Mouse (Mus musculus) urinary bladder, postnatal 25 days (tissue): ENCODE data around the gene Phtf1.

Experiments
- DNase-seq: peaks from one replicate; pipeline ENCODE4 v3.0.0; 2022; ENCODE audit warnings: low spot score

The Phtf1 gene

GRCm38 (mm10) chr3:104020101-104020500 is 52.2 kb downstream of the Phtf1 start:
- no peak for DNase-seq

DNA sequence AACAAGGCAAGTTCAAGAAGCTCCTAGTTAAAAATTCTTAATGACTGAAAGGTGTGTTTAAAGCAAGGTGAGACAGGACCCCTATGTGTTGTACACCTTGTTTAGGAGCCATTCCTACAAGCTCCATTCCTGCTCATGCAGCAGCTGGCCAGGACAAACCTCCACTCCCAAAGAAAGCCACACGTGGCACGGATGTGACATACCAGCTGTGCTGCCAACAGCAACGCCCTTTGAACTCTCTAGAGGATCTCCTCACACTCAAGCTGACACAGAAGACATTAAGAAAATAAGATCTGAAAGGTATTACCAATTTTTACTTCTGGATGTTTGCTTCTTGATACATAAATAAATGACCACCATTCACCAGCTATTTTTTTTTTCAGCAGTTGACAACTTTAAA is 59.0 kb downstream of the Phtf1 start:
- no peak for DNase-seq

DNA sequence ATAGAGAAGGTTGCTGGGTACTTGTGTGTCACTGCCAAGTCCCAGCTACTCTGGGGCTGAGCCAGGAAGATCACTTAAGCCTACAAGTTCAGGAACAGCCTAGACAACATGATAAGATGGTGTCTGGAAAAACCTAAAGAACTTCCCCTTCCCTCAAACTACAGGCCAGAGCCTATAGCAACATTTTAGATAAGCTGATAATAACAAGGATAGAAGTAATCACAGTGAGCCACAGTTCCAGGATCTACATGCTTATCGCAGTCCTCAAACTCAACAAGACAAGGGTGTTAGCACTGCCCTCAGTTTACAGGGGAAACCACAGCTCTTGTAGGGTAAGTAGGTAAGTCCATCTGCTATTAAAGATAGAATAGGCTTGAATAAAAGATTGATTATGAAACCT is 64.2 kb downstream of the Phtf1 start:
- no peak for DNase-seq

- no peak for DNase-seq
Measured at GRCm38 (mm10) chr3:104032747-104033146, 64.8 kb downstream of the Phtf1 start.

DNA sequence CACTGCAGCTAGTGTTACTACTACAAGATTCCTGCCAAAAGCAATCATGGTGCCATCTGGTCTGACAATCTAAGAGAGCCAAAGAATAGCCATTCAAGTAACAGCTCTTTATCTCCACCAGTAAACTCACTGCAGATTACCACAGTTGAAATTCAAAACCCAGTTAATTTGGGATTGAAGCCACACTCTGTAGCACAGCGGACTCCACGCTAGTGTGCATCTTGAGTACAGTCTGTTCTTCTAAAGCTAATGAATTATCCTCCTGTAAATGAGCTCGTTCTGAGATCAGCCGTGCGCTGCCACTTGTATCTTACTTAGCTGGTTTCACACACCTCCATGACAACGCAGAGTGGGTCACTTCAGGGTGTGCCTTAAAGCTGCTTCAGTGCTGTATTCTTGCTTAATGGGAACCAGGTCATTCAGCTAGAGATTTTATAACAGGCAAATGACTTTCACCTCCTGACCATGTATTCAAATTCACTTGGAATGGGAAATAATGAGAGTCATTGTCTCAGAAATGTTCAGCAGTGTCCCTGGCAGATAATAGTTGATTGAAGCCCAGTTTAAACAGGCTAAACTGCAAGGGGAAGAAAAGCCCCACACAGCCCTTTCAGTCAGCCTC is 91.2 kb downstream of the Phtf1 start:
- no peak for DNase-seq

DNA sequence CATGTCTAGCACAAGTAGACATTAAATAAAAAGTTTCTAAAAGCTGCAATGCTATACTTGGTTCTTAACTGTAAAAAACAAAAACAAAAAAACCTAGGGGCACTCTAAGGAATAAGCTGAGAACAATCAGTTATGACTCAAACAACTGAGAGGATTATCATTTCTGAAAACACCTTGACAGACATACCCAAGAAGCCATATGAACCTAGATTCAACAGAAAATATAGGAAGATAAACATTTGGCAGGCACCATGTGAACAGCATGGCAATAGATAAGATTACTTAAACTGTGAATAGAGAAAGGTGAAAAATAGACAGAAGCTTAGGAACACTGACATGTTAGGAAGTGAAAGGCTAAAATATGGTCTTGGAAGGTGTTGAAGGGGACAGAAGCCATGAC is 101.5 kb downstream of the Phtf1 start:
- DNase-seq = no peak
